Mouse (Mus musculus): ENCODE results near the gene Arl14. TPM values are rescaled to one million over a fixed set of nuclear protein-coding genes. Genes with fewer than 3 reads are reported as not detected.
A peak's percentile ranks its signal among the peaks of the same experiment; 100 is the strongest.
"Not testable (repeated sequence)": the region's sequence is repeated elsewhere in the genome, so short reads cannot be mapped to it uniquely, and the experiment has no call there.

The Arl14 gene
- polyA plus RNA-seq, 1 experiment, result not detected

GRCm38 (mm10) chr3:69257049-69257699 is 35.0 kb downstream of the Arl14 start:
- peaks cover 3% of the 10 kb centered on the region for H3K4me1 ChIP-seq (ENCODE audit: control insufficient read depth, insufficient read depth, low read length)
- no peaks in the 10 kb centered on the region for H3K27me3 ChIP-seq (ENCODE audit: control insufficient read depth, insufficient read depth, low read length)
- WGBS, result 2% methylated on average over 2 of the region's 2 CpGs
- H3K4me3 ChIP-seq (replicated peaks; ENCODE audit: insufficient read depth, low read depth, low read length), result no peak overlapping the region
- DNase-seq, result peak; percentile 27 to 64
- no peak overlapping the region for H3K27ac ChIP-seq (ENCODE audit: insufficient read depth, low read length)
- TF ChIP-seq POLR2A (IDR thresholded peaks at IDR 0.05; ENCODE audit: borderline replicate concordance, insufficient read depth, low read length) (no peak), CTCF (IDR thresholded peaks at IDR 0.05; ENCODE audit: borderline replicate concordance, insufficient read depth, low read depth, low read length) (peak; percentile 9; the same call in 1 of the 2 replicates)

GRCm38 (mm10) chr3:69263010-69263643 is 40.9 kb downstream of the Arl14 start:
- Histone ChIP-seq H3K27me3 (ENCODE audit: control insufficient read depth, insufficient read depth, low read length) (no peaks in the 10 kb centered on the region), H3K4me1 (ENCODE audit: control insufficient read depth, insufficient read depth, low read length) (no peaks in the 10 kb centered on the region), H3K4me3 (replicated peaks; ENCODE audit: insufficient read depth, low read depth, low read length) (no peak overlapping the region), H3K27ac (ENCODE audit: insufficient read depth, low read length) (no peak overlapping the region)
- DNase-seq, result peak in 1 of 2 experiments; percentile 13
- WGBS, result 41% methylated on average over 7 of the region's 7 CpGs
- TF ChIP-seq POLR2A (IDR thresholded peaks at IDR 0.05; ENCODE audit: borderline replicate concordance, insufficient read depth, low read length), result no peak
- TF ChIP-seq CTCF (IDR thresholded peaks at IDR 0.05; ENCODE audit: borderline replicate concordance, insufficient read depth, low read depth, low read length), result no peak

- WGBS, result 96% methylated on average over 2 of the region's 2 CpGs
- not testable (repeated sequence) for H3K4me3 ChIP-seq (replicated peaks; ENCODE audit: insufficient read depth, low read depth, low read length); H3K4me1 ChIP-seq (ENCODE audit: control insufficient read depth, insufficient read depth, low read length); H3K27ac ChIP-seq (ENCODE audit: insufficient read depth, low read length); DNase-seq; H3K27me3 ChIP-seq (ENCODE audit: control insufficient read depth, insufficient read depth, low read length)
Measured at GRCm38 (mm10) chr3:69264299-69264698, 42.1 kb downstream of the Arl14 start.

- Histone ChIP-seq H3K4me1 (ENCODE audit: control insufficient read depth, insufficient read depth, low read length) (peaks cover 7% of the 10 kb centered on the region; the same call in 1 of the 2 replicates), H3K4me3 (replicated peaks; ENCODE audit: insufficient read depth, low read depth, low read length) (no peak overlapping the region), H3K27ac (ENCODE audit: insufficient read depth, low read length) (no peak overlapping the region), H3K27me3 (ENCODE audit: control insufficient read depth, insufficient read depth, low read length) (no peaks in the 10 kb centered on the region)
- no peak for DNase-seq
- WGBS, result 43% methylated on average over 7 of the region's 7 CpGs
- no peak for TF ChIP-seq CTCF (IDR thresholded peaks at IDR 0.05; ENCODE audit: borderline replicate concordance, insufficient read depth, low read depth, low read length)
- TF ChIP-seq POLR2A (IDR thresholded peaks at IDR 0.05; ENCODE audit: borderline replicate concordance, insufficient read depth, low read length), result no peak
Measured at GRCm38 (mm10) chr3:69271812-69272211, 49.6 kb downstream of the Arl14 start.

Other genes starting within 250 kb of the Arl14 start
- 21.1 and 24.3 TPM in 2 replicates for gene Ift80, start 217.8 kb upstream of the Arl14 start, polyA plus RNA-seq (2012; rRNA removed)
- 4.5 and 4.8 TPM in 2 replicates for gene Smc4, start 217.7 kb upstream of the Arl14 start, polyA plus RNA-seq (2012; rRNA removed)
- 12.5 and 17.3 TPM in 2 replicates for gene Trim59, start 177.7 kb upstream of the Arl14 start, polyA plus RNA-seq (2012; rRNA removed)
- gene Kpna4, start 95.3 kb upstream of the Arl14 start, polyA plus RNA-seq (2012; rRNA removed), result 31.0 and 31.4 TPM in 2 replicates
- 38.2 and 39.8 TPM in 2 replicates for gene Ppm1l, start 94.4 kb downstream of the Arl14 start, polyA plus RNA-seq (2012; rRNA removed)

All from cerebellum, adult 2 months (tissue).